Mouse (Mus musculus): Measurements from ENCODE around the gene Fam193b.
"Not testable (repeated sequence)": the region's sequence is repeated elsewhere in the genome, so short reads cannot be mapped to it uniquely, and the experiment has no call there.

The Fam193b gene

GRCm38 (mm10) chr13:55571027-55571751 is at the start of gene Fam193b:
TSS of gene Fam193b (minus strand) at chr13:55571120.
- DNase-seq (ENCODE audit: low spot score in 2 of 2) = peak; percentile 96 to 99

- DNase-seq (ENCODE audit: low spot score in 2 of 2) = no peak
Observed at GRCm38 (mm10) chr13:55620275-55620674, 49.4 kb upstream of the Fam193b start.

GRCm38 (mm10) chr13:55619328-55619727 is 48.4 kb upstream of the Fam193b start:
- no peak for DNase-seq (ENCODE audit: low spot score in 2 of 2)

- no peak for DNase-seq (ENCODE audit: low spot score in 2 of 2)
Observed at GRCm38 (mm10) chr13:55613471-55613870, 42.6 kb upstream of the Fam193b start.

- DNase-seq (ENCODE audit: low spot score in 2 of 2) = no peak
Observed at GRCm38 (mm10) chr13:55611996-55612395, 41.1 kb upstream of the Fam193b start.

GRCm38 (mm10) chr13:55607624-55608006 is 36.7 kb upstream of the Fam193b start:
- DNase-seq (ENCODE audit: low spot score in 2 of 2) = no peak

- DNase-seq (ENCODE audit: low spot score in 2 of 2) = no peak
Observed at GRCm38 (mm10) chr13:55606899-55607623, 36.1 kb upstream of the Fam193b start.

GRCm38 (mm10) chr13:55604606-55605005 is 33.7 kb upstream of the Fam193b start:
- DNase-seq (ENCODE audit: low spot score in 2 of 2) = no peak

- peak; percentile 82 to 94 for DNase-seq (ENCODE audit: low spot score in 2 of 2)
Observed at GRCm38 (mm10) chr13:55601611-55602010, 30.7 kb upstream of the Fam193b start.

- DNase-seq (ENCODE audit: low spot score in 2 of 2) = no peak
Observed at GRCm38 (mm10) chr13:55600657-55601056, 29.7 kb upstream of the Fam193b start.

GRCm38 (mm10) chr13:55599566-55600540 is 28.9 kb upstream of the Fam193b start, which contains the start of gene B4galt7:
TSS of gene B4galt7 (plus strand) at chr13:55599896.
- DNase-seq (ENCODE audit: low spot score in 2 of 2) = peak; percentile 88 to 94

- no peak for DNase-seq (ENCODE audit: low spot score in 2 of 2)
Observed at GRCm38 (mm10) chr13:55596802-55597201, 25.9 kb upstream of the Fam193b start.

- DNase-seq (ENCODE audit: low spot score in 2 of 2) = no peak
Observed at GRCm38 (mm10) chr13:55595375-55595774, 24.5 kb upstream of the Fam193b start.

GRCm38 (mm10) chr13:55593254-55593747 is 22.4 kb upstream of the Fam193b start:
- DNase-seq (ENCODE audit: low spot score in 2 of 2) = no peak

GRCm38 (mm10) chr13:55592512-55593253 is 21.8 kb upstream of the Fam193b start:
- peak; percentile 95 to 98 for DNase-seq (ENCODE audit: low spot score in 2 of 2)

GRCm38 (mm10) chr13:55591961-55592490 is 21.1 kb upstream of the Fam193b start:
- DNase-seq (ENCODE audit: low spot score in 2 of 2) = no peak

- DNase-seq (ENCODE audit: low spot score in 2 of 2) = no peak
Observed at GRCm38 (mm10) chr13:55578086-55578485, 7.2 kb upstream of the Fam193b start.

- DNase-seq (ENCODE audit: low spot score in 2 of 2) = not testable (repeated sequence)
Observed at GRCm38 (mm10) chr13:55576872-55577271, 6.0 kb upstream of the Fam193b start.

- DNase-seq (ENCODE audit: low spot score in 2 of 2) = no peak
Observed at GRCm38 (mm10) chr13:55575932-55576331, 5.0 kb upstream of the Fam193b start.

- no peak for DNase-seq (ENCODE audit: low spot score in 2 of 2)
Observed at GRCm38 (mm10) chr13:55574321-55574720, 3.4 kb upstream of the Fam193b start.

- DNase-seq (ENCODE audit: low spot score in 2 of 2) = no peak
Observed at GRCm38 (mm10) chr13:55573432-55573831, 2.5 kb upstream of the Fam193b start, which contains the start of gene Tmed9. TSS of gene Tmed9 (plus strand) at chr13:55573732.
